Mouse (Mus musculus): ENCODE results near the gene Commd9.

The Commd9 gene

DNA sequence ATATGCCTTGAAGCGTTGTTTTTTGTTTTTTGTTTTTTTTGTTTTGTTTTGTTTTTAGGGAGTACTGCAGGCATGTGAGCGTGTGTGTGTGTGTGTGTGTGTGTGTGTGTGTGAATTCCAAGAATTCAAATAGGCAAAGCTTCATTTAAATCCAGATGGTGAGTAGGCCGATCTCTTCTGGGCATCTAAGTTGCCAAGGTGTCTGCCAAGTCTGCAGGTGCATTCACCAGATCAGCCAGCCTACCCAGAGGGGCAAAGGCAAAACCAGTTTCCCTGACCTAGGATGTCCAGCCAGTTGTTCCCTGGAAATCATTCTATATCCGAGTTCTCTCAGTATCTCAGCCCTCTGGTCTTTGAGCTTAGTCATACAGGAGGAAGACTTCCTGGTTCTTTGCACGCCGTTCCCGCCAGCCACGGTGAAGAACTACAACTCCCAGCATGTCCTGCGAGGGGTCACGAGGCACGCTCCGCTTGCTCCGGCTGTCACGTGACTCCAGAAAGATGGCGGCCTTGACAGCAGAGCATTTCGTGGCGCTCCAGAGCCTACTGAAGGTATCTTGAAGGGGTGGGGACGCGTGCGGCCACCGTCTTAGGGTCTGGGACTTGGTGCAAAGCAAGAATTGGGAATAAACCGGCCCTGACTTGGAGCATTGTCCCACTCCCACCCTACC lies at the start of gene Commd9:
Commd9 (plus strand) TSS at position 480 of the 671 bp plus-strand sequence.
- DNase-seq (ENCODE audit: inconsistent ontology term) = peak; percentile 86

DNA sequence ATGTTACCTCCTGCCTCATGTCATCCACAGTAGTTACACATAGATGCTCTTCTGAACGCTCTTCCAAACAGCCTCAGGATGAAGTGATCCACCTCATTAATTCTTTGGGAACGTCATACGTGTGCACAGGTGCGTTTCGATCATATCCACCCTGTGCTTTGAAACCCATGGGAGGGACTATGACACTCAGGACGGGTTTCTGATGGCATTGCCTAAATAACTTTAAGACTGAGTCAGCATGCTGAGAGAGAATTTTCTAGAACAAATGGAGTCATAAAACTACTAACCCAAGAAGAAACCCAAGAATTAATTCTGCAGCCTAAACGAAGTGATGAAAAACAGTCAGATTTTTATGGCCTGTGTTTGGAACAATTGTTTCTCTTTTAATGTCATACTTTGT lies 43.3 kb upstream of the Commd9 start:
- DNase-seq (ENCODE audit: inconsistent ontology term) = no peak

DNA sequence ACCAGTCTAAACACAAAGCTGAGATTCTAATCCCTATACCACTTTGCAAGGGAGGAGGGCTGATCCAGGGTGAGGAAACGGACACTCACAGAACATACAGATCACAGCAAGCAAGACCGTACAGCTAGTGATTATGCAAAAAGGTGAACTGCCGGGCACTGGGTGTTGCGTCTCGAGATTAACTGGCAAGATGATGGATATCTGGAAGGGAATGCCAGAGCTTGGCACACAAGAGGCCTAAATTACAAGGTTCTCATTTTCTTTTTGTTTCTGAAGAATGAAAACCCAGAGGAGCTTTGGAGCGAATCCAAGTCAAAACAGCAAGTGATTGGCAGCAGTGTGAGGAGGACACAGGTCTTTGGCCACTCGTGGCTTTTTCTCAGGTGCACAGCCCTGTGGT lies 31.3 kb upstream of the Commd9 start:
- peak; percentile 19 for DNase-seq (ENCODE audit: inconsistent ontology term)

DNA sequence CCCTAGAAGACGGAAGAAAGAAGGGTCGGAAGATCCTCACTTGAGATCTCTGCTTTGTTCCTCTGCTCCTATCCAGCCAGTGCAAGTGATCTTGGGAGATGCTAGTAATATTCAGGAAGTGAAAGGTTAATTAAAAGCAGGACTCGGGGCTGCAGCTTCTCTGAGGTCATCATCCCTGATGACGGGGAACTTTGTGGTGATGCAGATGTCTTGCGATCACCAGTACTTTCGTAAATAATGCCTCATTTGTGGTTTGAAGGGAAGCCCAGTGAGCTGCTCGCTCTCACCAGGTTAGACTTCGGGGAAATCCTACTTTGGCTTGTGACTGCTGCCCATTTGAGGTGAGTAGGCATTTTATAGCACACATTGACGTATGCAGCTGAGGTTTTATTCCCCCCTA lies 29.9 kb upstream of the Commd9 start:
- no peak for DNase-seq (ENCODE audit: inconsistent ontology term)

DNA sequence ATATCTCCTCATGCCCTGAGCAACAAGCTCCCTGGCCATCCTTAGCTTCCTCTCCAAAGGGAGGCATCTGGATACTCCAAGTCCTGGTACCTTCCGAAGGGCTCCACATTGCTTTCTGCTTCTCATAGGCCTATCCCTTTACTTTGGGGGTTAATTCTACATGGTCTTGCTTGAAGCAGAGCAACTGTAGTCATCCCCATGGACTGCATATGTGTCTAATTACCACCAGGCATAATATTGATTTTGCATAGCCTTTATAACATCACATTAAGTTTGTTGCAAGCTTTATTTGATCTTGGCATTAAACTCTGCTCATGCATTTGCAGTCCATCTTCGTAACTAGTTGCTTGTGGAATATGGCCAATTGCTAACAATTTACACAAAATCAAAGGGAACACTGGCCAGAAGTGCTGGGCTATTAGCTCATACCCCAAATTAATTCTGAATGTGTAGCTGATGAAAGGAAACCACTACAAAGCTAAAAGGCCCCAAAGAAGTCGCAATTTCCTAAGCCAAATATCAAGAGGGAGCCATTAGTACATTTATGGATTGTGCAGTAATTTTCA lies 25.0 kb upstream of the Commd9 start:
- DNase-seq (ENCODE audit: inconsistent ontology term) = peak; percentile 63

DNA sequence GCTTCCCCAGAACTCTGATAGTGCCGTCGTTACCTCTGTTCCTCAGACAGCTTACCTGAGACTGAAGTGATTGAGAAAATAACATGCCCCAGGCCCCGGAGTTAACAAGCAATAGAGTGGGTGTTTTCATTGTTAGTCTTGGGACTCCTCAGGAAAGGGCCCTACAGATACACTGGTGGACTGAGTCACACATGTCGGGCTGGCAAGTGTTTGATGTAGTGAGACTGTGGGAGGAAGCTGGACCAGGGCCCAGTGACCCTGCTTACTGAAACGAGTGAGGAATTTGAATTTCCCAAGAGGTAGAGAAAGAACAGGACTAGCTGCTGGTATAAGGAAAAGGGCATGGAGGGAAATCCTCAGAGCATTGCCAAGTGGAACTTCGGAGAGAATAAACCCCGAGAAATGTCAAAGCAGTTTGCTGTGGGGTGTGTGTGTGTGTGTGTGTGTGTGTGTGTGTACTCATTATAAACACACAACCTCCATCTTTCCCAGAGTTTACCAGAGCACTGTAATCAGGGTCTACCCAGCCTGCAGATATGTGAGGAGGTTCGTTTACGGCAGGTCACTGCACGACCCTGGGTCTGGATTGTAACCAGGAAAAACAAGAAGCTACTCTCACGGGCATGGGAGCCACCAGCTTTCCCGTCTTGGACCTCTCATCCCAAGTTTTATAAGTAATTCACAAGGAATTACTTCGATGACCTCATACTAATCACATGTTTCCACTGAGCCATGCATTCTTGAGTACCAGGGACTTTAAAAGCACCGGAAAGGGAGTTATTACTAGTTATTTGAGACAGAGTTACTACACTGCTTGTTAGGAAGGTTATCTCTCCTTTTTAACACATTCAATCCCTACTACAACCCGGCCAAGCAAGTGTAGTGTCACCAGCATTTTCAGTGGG lies 23.6 kb upstream of the Commd9 start:
- DNase-seq (ENCODE audit: inconsistent ontology term) = peak; percentile 97

DNA sequence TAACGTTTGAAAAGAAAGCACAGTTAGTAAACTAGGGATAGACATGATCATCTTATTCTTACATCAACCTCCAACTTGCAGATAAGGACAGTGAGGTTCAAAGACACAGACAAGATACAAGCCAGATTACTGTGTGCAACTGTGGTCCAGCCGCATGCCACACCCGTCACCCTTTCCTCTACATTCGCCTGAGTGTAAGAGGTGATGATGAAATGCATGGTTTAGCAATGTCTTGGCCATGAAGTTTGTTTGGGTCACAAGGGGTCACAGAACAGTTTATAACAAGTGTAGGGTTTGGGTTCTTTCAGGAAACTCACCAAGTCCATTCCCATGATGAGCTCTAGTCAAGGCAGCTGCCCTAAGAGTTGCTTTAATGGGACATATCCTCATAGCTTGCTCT lies 17.4 kb upstream of the Commd9 start:
- no peak for DNase-seq (ENCODE audit: inconsistent ontology term)

DNA sequence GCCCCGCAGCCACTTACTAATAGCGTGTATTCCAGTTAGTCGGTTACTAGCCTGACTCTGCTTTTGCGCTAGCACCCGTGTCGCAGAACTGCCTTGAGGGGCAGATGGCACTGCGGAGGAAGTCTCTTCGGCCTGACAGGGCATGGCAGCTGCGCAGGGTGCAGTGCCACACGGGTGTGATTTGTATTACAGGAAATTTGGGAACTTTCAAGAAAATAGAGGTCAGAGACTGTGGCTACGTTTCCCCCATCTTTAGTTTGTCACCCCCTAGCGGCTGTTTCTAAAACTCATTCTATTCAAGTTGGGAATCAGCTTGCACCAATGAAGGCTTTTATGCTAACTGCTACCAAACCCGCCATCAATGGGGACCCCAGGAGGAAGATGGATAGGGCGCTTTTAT lies 14.9 kb upstream of the Commd9 start:
- DNase-seq (ENCODE audit: inconsistent ontology term) = peak; percentile 47

DNA sequence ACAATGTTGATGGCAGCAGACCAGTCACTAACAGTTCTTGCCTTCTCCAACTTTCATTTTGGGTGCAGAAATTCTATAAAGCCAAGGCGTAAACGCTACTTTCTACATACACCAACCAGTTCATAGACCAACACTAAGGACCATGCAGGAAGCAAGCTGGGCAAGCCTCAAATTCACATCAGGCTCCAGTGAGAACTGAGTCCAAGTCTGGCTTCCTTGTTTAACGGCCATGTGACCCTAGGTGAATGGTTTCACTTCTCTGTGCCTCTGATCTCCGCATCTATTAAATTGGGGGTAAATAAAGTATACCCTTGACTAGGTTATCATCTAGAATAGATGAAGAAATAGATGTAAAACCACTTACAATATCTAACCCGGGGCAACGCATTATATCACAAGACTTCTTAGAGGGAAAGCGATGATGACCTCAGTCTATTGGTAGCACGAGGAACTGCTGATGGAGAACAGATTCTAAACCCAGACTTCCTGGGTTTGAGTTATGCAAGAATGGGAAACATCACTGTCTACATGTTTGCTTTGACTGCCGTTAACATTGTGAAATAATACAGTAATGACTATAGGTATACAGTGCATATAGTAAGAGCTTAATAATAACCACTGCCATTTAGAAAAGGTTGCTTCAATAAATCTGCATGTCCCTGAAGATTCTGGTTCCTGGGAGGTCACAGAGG lies 4.4 kb upstream of the Commd9 start:
- DNase-seq (ENCODE audit: inconsistent ontology term) = no peak

DNA sequence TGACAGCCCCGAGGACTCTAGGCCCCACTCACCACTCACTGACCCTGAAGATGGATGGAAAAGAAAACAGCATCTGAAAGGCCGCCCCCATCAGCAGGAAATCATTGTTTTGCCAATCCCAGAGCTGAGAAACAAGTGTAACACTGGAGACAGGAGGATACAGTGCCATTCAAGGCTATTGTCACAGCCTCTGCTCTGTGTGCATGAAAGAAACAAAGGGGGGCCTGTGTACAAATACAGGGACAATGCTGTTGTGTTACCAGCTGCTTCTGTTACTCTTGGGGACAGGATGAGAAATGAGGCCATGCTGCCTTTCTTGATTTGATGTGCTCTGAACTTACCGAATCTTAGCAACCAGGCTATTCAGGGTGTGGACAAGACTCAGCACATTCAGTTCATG lies 3.0 kb upstream of the Commd9 start, which contains the start of gene Prr5l:
Prr5l (minus strand) TSS at position 30 of the 400 bp plus-strand sequence.
- no peak for DNase-seq (ENCODE audit: inconsistent ontology term)

DNA sequence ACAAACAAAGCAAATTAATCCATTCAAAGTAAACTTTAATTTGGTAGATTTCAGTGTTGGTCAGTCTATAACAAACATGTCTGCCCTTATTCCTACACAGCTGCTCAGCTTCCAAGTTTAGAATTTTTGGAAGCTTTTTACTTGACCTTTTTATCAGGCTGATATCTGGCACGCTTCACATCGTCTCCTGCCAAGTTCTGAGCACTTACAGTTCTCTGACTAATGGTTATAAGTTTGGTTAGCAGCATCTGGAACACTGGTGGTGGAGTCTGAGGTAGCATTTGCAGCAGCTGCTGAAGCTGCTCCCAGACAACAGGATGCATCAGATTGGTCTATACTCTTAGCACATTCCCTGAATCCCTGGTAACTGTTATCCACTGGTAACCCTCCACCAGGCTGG lies 1.8 kb upstream of the Commd9 start:
- no peak for DNase-seq (ENCODE audit: inconsistent ontology term)

DNA sequence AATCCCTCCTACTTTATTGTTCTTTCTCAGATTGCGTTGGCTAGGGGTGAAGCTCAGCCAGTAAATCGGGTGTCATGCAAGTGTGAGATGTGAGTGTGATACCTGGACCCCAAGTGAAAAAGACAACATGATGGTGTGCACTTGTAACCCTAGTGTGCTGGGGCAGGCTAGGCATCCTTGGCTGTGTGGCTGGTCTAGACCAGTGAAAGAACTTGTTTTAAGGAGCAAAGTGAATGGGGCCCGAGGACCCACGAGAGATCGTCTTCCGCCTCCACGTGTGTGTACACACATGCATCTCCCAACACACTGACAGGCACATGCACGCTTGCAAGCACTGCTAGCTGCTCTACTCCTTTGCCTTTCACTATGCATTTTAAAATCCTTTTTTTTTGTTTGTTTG lies 2.8 kb downstream of the Commd9 start:
- no peak for DNase-seq (ENCODE audit: inconsistent ontology term)

DNA sequence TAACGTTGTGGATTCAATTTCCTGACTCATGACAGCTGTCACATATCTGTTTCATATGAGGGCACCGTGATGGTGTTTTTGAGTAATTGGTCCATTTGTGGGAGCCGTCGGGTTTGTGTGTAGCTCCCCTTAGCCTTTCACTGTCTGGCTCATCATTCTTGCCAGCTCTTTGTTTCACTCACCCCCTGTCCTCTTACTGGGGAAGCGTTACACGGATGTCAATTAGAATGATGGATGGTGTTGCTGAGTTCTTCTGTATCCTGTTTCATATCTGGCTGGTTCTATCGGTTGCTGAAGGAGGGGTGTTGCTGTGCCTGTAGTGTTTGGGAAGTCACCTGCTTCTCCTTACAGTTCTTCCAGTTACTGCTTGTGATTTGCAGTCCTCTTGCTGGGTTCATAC lies 5.1 kb downstream of the Commd9 start:
- DNase-seq (ENCODE audit: inconsistent ontology term) = no peak

DNA sequence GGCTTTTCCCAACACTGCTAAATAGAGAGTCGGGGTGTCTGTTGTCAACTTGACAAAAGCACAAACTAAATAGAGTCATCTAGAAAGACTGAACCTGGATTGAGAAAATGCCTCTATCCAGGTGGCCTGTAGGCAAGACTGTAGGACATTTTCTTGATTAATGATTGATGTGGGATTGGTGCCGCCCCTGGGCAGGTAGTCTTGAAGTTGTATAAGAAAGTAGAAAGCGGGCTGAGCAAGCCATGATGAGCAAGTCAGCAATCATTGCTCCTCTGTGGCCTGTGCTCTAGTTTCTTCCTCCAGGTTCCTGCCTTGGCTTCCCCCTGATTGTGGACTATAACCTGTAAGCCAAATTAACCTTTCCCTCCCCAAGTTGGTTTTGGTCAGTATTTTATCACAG lies 8.1 kb downstream of the Commd9 start:
- DNase-seq (ENCODE audit: inconsistent ontology term) = no peak

DNA sequence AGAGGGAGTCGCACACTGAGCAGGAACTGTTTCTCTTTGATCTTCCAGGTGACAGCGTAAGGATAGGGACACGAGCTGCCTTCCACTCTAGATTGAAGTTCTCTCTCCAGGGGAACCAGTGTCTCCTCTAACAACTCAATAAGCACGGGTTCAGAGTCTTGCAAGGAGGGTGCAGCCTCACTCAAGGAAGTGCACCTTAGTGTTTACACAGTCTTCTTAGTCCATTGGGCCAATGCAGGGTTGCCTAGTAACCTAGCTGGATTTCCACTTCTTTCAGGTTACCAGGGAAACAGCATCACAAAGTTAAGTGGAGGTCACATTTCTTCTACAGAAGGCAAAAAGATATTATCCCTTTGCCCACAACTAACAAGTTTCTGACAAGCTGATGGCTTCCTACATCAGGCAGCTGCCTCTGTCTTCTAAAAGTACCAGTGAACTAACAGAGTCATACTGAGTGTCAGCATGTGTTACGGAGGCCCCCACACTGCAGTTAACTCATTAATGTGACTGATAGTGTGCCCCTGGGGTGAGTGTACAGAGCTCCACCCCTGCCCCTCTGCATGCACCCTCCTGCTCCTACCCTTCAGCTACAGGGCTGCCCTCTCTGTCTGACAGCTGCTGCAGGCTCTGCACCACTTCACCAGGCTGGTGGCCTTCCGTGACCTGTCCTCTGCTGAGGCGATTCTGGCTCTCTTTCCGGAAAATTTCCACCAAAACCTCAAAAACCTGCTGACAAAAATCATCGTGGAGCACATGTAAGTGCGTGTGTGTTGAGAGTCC lies 10.6 kb downstream of the Commd9 start:
- DNase-seq (ENCODE audit: inconsistent ontology term) = no peak

DNA sequence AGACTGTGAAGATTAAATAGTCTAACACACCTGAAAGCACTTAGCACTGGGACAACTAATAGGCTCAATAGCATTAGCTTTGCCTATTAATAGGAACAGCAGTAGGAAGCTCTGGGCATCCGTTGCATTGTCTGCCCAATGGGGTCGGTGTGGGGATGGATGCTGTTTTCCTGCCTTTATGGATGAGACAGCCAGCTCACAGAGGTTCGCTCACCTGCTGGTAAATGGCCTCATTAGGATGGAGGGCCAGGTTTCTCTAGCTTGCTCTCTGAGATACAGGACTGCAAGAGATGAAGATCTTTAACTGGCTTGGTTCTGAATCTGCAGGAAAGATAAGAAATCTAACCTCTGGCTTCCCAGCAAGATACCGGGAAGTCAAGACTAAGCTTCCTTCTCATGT lies 16.1 kb downstream of the Commd9 start:
- DNase-seq (ENCODE audit: inconsistent ontology term) = no peak

DNA sequence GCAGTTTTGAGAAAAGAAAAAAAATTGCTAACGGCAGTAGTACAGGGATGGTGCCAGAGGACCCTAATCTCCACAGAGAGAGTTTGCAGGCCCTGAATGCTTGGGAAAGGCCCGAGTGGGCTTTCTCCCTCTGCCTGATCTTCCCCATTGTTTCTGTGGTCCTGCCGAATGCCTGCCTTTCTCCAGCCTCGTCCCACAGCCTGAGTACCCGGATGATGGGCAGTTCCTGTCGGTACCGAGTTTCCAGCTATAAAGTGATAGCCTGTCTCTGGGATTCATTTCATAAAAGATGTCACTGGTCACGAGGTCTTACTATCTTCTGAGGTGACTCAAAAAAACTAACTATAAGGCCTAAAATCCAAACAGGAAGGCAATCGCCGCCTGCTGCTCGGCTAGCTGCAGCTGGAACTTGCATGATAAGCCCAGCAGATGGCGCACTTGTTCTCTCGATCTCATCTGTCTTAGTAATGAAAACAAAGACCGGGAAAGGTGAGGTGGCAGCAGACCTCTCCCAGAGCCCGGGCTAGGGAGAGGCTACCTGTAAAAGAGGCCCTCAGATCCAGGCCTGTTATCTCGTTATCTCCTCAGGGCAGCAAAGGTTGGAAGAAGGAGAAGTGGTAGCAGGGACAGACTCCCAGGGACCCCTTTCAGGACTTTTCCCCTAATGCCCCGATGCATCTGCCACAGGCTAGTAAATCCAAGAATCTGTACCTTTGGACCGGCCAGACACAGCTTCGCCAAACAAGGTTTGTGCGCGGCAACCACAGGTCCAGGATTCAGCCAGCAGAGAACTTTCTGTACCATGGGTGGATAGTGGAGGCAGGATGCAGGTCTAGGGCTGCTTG lies 19.7 kb downstream of the Commd9 start:
- DNase-seq (ENCODE audit: inconsistent ontology term) = peak; percentile 57

DNA sequence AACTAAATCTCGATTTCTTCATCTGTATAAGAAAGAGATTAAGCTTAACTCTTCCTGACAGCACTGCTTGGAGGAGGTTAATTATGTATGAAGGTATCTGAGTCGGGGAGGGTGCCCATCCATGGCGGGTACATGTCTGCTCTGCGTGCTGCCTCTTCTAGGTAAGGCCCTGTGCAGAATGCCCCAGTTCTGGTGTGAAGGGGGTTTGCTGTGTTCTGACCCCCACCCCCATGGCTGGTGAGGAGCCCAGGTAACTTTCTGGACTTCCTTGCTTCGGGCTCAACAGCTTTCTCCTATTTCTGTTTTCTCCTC lies 20.3 kb downstream of the Commd9 start:
- DNase-seq (ENCODE audit: inconsistent ontology term) = no peak

DNA sequence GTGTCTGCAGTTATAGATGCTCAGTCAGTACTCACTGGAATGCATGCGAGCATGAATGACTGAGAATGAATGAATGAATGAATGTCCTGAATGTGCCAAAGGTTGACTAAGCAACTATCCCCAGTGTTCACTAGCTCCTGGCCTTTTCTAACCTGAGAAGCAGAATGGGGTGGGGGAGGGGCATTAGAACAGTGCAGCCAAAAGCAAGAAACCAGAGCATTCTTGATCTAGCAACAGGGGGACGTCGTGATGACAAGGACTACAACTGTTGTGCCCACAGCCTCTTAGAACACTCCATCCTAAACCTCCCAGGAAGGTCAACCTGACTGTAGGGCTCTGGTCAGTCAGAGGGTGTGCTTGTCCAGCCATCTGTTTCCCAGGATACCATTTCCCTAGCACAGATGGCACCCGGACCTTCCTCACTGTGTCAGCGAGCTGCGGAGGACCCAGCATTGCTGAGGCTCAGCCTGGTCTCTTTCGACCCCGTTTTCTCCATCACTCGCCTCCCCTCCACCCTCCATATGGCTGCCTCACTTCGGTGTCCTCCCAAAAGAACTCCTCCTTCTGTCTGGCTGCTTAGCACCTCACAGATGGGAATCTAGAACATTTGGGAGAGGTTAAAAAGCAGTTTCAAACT lies 21.5 kb downstream of the Commd9 start:
- no peak for DNase-seq (ENCODE audit: inconsistent ontology term)

DNA sequence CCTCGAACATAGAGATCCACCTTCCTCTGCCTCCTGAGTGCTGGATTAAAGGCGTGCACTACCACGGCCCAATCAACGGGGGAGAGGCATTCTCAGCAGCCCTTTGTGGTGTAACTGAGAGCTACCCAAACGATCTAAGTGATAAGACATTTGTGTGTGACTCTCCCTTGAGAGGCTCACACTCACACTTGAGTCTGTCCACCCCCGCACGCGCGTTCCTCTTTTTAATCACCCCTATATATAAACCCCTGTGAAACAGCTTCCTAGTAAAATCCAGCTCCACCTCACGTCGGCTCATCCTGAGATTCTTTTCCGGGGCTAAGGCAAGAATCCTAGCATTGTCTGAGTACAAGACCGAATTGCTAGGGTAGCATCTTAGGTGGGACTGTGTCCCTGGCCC lies 22.7 kb downstream of the Commd9 start:
- no peak for DNase-seq (ENCODE audit: inconsistent ontology term)
